Mouse (Mus musculus): ENCODE results near the gene Asap2. TPM values are rescaled to one million over a fixed set of nuclear protein-coding genes. Genes with fewer than 3 reads are reported as not detected.
A peak's percentile ranks its signal among the peaks of the same experiment; 100 is the strongest.

Asap2 gene
- polyA plus RNA-seq, 1 experiment from 2014 or later: 3.3 TPM

GRCm38 (mm10) chr12:21234560-21234959, 244.3 kb downstream of the Asap2 start:
- peak; percentile 69 for ATAC-seq
- Histone ChIP-seq H3K4me3 (ENCODE audit: low read depth, low read length) (no peak overlapping the region), H3K36me3 (ENCODE audit: control insufficient read depth, insufficient read depth) (peaks cover 19% of the 10 kb centered on the region), H3K4me1 (replicated peaks; ENCODE audit: control insufficient read depth, insufficient read depth, low read length) (no peaks in the 10 kb centered on the region), H3K9me3 (ENCODE audit: control insufficient read depth) (no peaks in the 10 kb centered on the region), H3K27ac (ENCODE audit: low read depth, low read length) (no peak overlapping the region), H3K27me3 (replicated peaks; ENCODE audit: control insufficient read depth, insufficient read depth, low read length) (no peaks in the 10 kb centered on the region), H3K4me2 (replicated peaks; ENCODE audit: low read depth) (no peak overlapping the region), H3K9ac (ENCODE audit: low read depth, low read length) (no peak overlapping the region)
- no peak for TF ChIP-seq CTCF (IDR thresholded peaks at IDR 0.05; ENCODE audit: low read depth)
- 74% methylated on average over 2 of the region's 2 CpGs for WGBS

GRCm38 (mm10) chr12:21241965-21242364, 251.7 kb downstream of the Asap2 start:
- Histone ChIP-seq H3K9me3 (ENCODE audit: control insufficient read depth) (no peaks in the 10 kb centered on the region), H3K9ac (ENCODE audit: low read depth, low read length) (no peak overlapping the region), H3K27ac (ENCODE audit: low read depth, low read length) (no peak overlapping the region), H3K4me2 (replicated peaks; ENCODE audit: low read depth) (no peak overlapping the region), H3K36me3 (ENCODE audit: control insufficient read depth, insufficient read depth) (peaks cover 22% of the 10 kb centered on the region), H3K27me3 (replicated peaks; ENCODE audit: control insufficient read depth, insufficient read depth, low read length) (no peaks in the 10 kb centered on the region), H3K4me1 (replicated peaks; ENCODE audit: control insufficient read depth, insufficient read depth, low read length) (0 out of 2 replicates have a peak, but pooled peaks cover 3% of the 10 kb centered on the region), H3K4me3 (ENCODE audit: low read depth, low read length) (no peak overlapping the region)
- no peak for TF ChIP-seq CTCF (IDR thresholded peaks at IDR 0.05; ENCODE audit: low read depth)
- ATAC-seq: no peak
- WGBS: 81% methylated on average over 3 of the region's 3 CpGs

GRCm38 (mm10) chr12:21244375-21244960, 254.2 kb downstream of the Asap2 start:
- H3K4me3 ChIP-seq (ENCODE audit: low read depth, low read length): no peak overlapping the region
- no peak overlapping the region for H3K9ac ChIP-seq (ENCODE audit: low read depth, low read length)
- peak; percentile 80 for ATAC-seq
- 0 out of 2 replicates have a peak, but pooled peaks cover 3% of the 10 kb centered on the region for H3K4me1 ChIP-seq (replicated peaks; ENCODE audit: control insufficient read depth, insufficient read depth, low read length)
- TF ChIP-seq CTCF (IDR thresholded peaks at IDR 0.05; ENCODE audit: low read depth): no peak
- no peak overlapping the region for H3K27ac ChIP-seq (ENCODE audit: low read depth, low read length)
- no peak overlapping the region for H3K4me2 ChIP-seq (replicated peaks; ENCODE audit: low read depth)
- peaks cover 5% of the 10 kb centered on the region; the same call in 1 of the 2 replicates for H3K36me3 ChIP-seq (ENCODE audit: control insufficient read depth, insufficient read depth)
- WGBS: 90% methylated on average over 11 of the region's 11 CpGs
- H3K9me3 ChIP-seq (ENCODE audit: control insufficient read depth): no peaks in the 10 kb centered on the region
- no peaks in the 10 kb centered on the region for H3K27me3 ChIP-seq (replicated peaks; ENCODE audit: control insufficient read depth, insufficient read depth, low read length)

DNA sequence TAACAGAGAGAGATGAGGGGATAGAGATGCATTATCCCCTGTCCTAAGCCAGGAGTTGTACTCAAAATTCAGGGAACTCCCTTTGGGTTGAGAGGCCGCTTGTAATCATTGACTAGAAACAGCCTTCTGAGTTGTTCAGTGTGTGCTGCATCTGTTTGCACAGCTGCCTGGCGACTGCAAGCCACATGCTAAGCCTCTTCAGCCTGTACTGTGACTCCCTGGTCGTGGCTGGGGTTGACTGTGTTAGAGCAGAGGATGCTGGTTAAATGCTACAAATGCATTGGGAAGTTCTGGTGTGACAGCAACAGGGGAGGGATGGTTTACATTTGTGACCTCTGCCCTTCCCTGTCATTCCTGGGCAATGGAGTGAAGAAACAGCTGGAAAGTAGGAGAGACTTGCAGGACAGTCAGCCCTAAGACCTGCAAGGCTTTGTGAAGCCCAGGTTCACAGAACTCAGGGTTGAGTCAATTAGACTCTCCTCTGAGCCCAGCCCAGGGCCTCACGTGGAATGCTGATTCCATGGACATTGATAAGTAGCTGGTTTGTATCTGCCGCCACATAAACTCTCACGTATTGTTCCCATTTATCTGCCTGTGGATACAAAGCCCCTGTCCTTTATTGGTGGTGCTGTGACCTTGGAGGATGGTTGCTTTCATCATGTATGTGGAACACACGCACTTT, 257.6 kb downstream of the Asap2 start:
- H3K27ac ChIP-seq (ENCODE audit: low read depth, low read length): no peak overlapping the region
- H3K4me2 ChIP-seq (replicated peaks; ENCODE audit: low read depth): no peak overlapping the region
- no peaks in the 10 kb centered on the region for H3K27me3 ChIP-seq (replicated peaks; ENCODE audit: control insufficient read depth, insufficient read depth, low read length)
- H3K4me3 ChIP-seq (ENCODE audit: low read depth, low read length): no peak overlapping the region
- H3K36me3 ChIP-seq (ENCODE audit: control insufficient read depth, insufficient read depth): peaks cover 19% of the 10 kb centered on the region
- no peak overlapping the region for H3K9ac ChIP-seq (ENCODE audit: low read depth, low read length)
- 0 out of 2 replicates have a peak, but pooled peaks cover 3% of the 10 kb centered on the region for H3K4me1 ChIP-seq (replicated peaks; ENCODE audit: control insufficient read depth, insufficient read depth, low read length)
- TF ChIP-seq CTCF (IDR thresholded peaks at IDR 0.05; ENCODE audit: low read depth): no peak
- no peaks in the 10 kb centered on the region for H3K9me3 ChIP-seq (ENCODE audit: control insufficient read depth)
- peak; percentile 49 for ATAC-seq
- 43% methylated on average over 7 of the region's 7 CpGs for WGBS

GRCm38 (mm10) chr12:21260494-21261256, 270.4 kb downstream of the Asap2 start:
- Histone ChIP-seq H3K27ac (ENCODE audit: low read depth, low read length) (no peak overlapping the region), H3K36me3 (ENCODE audit: control insufficient read depth, insufficient read depth) (peaks cover 38% of the 10 kb centered on the region)
- TF ChIP-seq CTCF (IDR thresholded peaks at IDR 0.05; ENCODE audit: low read depth): peak; percentile 76

DNA sequence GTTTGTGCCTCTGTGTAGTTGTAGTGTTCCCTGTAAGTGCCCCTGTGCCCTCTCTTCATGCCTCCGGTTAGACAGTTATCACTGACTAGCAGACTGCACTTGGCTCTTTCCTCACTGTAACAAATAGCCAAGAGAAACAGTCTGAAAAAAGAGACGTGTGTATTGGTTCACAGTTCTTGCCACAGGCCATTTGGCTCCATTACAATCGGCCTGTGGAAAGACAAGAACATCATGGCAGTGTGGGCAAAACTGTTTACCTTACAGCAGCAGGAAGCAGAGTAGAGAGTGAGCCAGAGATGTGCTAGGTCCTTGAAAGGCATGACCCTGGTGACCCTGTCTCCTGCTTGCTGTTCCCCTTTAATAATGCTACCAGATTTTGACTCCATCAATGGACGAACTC, 271.3 kb downstream of the Asap2 start:
- H3K4me2 ChIP-seq (replicated peaks; ENCODE audit: low read depth): no peak overlapping the region
- peaks cover 30% of the 10 kb centered on the region for H3K36me3 ChIP-seq (ENCODE audit: control insufficient read depth, insufficient read depth)
- no peak overlapping the region for H3K9ac ChIP-seq (ENCODE audit: low read depth, low read length)
- no peak for ATAC-seq
- no peak for TF ChIP-seq CTCF (IDR thresholded peaks at IDR 0.05; ENCODE audit: low read depth)
- H3K9me3 ChIP-seq (ENCODE audit: control insufficient read depth): no peaks in the 10 kb centered on the region
- no peaks in the 10 kb centered on the region for H3K27me3 ChIP-seq (replicated peaks; ENCODE audit: control insufficient read depth, insufficient read depth, low read length)
- H3K27ac ChIP-seq (ENCODE audit: low read depth, low read length): no peak overlapping the region
- H3K4me3 ChIP-seq (ENCODE audit: low read depth, low read length): no peak overlapping the region
- no peaks in the 10 kb centered on the region for H3K4me1 ChIP-seq (replicated peaks; ENCODE audit: control insufficient read depth, insufficient read depth, low read length)
- WGBS: 76% methylated on average over 4 of the region's 4 CpGs

More at GRCm38 (mm10) chr12:21260494-21261256, 270.4 kb downstream of the Asap2 start:
- 94% methylated on average over 6 of the region's 6 CpGs for WGBS
- Histone ChIP-seq H3K4me2 (replicated peaks; ENCODE audit: low read depth) (no peak overlapping the region), H3K9me3 (ENCODE audit: control insufficient read depth) (no peaks in the 10 kb centered on the region), H3K4me3 (ENCODE audit: low read depth, low read length) (no peak overlapping the region), H3K4me1 (replicated peaks; ENCODE audit: control insufficient read depth, insufficient read depth, low read length) (no peaks in the 10 kb centered on the region), H3K9ac (ENCODE audit: low read depth, low read length) (no peak overlapping the region), H3K27me3 (replicated peaks; ENCODE audit: control insufficient read depth, insufficient read depth, low read length) (no peaks in the 10 kb centered on the region)
- no peak for ATAC-seq

All from intestine, postnatal 0 days (tissue).